Mouse (Mus musculus) forebrain, postnatal 0 days (tissue): ENCODE measurements around the gene Foxn3. TPM values are rescaled to one million over a fixed set of nuclear protein-coding genes. Genes with fewer than 3 reads are reported as not detected.

Experiments used
- ATAC-seq: fragments of 200-750 bp; cut with Nextera tagmentation; 2 replicates; pipeline ENCODE4 v1.8.0; 2017; ENCODE audit warnings: mild to moderate bottlenecking, moderate library complexity
- DNase-seq: peaks from one replicate; pipeline ENCODE4 v3.0.0-alpha.2; 2015
- H3K27ac ChIP-seq: fragments of 300-500 bp; sonication (generic); 2 replicates; pipeline ENCODE4 v1.5.1; 2014; ENCODE audit warnings: low read depth, mild to moderate bottlenecking, antibody characterized with exemption, low read length, moderate library complexity, mixed read lengths
- H3K27me3 ChIP-seq: fragments of 300-500 bp; sonication (generic); 2 replicates; pipeline ENCODE4 v1.6.1; 2014; ENCODE audit warnings: mild to moderate bottlenecking, low read length, mixed read lengths; ENCODE audit not compliant: insufficient read depth
- H3K36me3 ChIP-seq: fragments of 300-500 bp; sonication (generic); 2 replicates; pipeline ENCODE4 v1.6.1; 2014; ENCODE audit warnings: mild to moderate bottlenecking, moderate library complexity; ENCODE audit not compliant: insufficient read depth
- H3K4me1 ChIP-seq: fragments of 300-500 bp; sonication (generic); 2 replicates; pipeline ENCODE4 v1.6.1; 2014; ENCODE audit warnings: antibody characterized with exemption; ENCODE audit not compliant: insufficient read depth
- H3K4me2 ChIP-seq: fragments of 300-500 bp; sonication (generic); 2 replicates; pipeline ENCODE4 v1.6.1; 2014; ENCODE audit warnings: low read depth, mild to moderate bottlenecking, moderate library complexity
- H3K4me3 ChIP-seq: fragments of 300-500 bp; sonication (generic); 2 replicates; pipeline ENCODE4 v1.5.1; 2014; ENCODE audit warnings: low read depth, low read length, mixed read lengths
- H3K9ac ChIP-seq: fragments of 300-500 bp; sonication (generic); 2 replicates; pipeline ENCODE4 v1.6.1; 2014; ENCODE audit warnings: mild to moderate bottlenecking
- H3K9me3 ChIP-seq: fragments of 300-500 bp; sonication (generic); 2 replicates; pipeline ENCODE4 v1.6.1; 2016; ENCODE audit warnings: low read length
- CTCF ChIP-seq: sonication (generic); IDR thresholded peaks from 2 replicates; pipeline ENCODE4 v1.5.1; 2016; ENCODE audit warnings: antibody characterized with exemption, control low read depth, low read depth
- whole genome bisulfite sequencing: fragments of 180-500 bp; shearing (Covaris S2); extraction: QIAGEN DNeasy Blood & Tissue Kit; methylation state at CpG from one replicate; pipeline ENCODE4 v1.1.7; 2014; 5-methylcytosine and 5-hydroxymethylcytosine counted together
- polyA plus RNA-seq: library from polyadenylated mRNA; unstranded; fragments of >200 nt; fragmentation: Nextera tagmentation; extraction: Ambion mirVana; gene quantifications from 2 replicates; pipeline ENCODE4 v1.2.1, GENCODE M21; 2015
- total RNA-seq: library from RNA; depleted of rRNA; stranded (reverse); fragments of >200 nt; gene quantifications from 2 replicates; pipeline ENCODE4 v1.2.3, GENCODE M21; 2014

The Foxn3 gene
- total and polyA plus RNA-seq, 2 experiments from 2014 or later: 32.8 to 61.3 TPM

DNA sequence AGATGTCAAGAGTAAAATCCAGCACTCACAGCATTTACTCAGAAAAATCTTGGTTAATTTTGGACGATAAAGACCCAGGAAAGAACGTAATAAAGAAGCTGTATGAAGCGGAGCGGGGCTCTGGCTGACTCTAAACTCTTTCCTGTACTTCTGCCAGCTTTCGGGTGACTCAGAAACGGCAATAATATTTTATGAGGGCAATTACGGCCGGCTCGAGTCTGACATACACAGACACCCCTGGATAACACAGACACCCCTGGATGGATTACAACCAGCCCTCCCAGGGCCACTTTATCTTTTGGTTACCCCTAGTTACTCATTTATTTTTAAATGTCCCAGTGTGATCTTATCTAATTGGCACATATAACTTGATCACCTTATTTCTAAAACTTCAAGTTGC, 211.7 kb downstream of the Foxn3 start:
- TF ChIP-seq CTCF: no peak
- Histone ChIP-seq H3K4me2 (no peak overlapping the region), H3K9ac (no peak overlapping the region), H3K9me3 (no peaks in the 10 kb centered on the region), H3K36me3 (no peaks in the 10 kb centered on the region), H3K27me3 (no peaks in the 10 kb centered on the region), H3K4me3 (no peak overlapping the region), H3K27ac (no peak overlapping the region), H3K4me1 (no peaks in the 10 kb centered on the region)
- 54% methylated on average over 9 of the region's 9 CpGs for WGBS
- no peak for ATAC-seq
- no peak for DNase-seq

DNA sequence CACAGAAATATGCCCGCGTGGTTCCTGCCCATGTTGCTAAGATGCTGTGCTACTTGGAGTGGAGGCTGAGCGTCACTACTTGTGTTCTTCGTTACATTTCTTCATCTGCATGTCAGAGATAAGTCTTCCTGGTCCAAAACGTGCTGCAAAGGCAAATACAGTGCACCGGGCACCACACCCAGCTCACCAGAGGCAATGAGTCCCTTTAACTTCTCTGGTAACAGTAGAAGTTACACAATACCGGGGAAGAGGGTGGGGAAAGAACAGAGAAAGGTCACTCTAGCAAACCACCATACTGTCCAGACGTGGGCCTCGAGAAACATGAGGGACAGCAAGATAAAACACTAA, 213.8 kb downstream of the Foxn3 start:
- ATAC-seq (no peak), DNase-seq (no peak)
- H3K4me2 ChIP-seq: no peak overlapping the region
- no peaks in the 10 kb centered on the region for H3K27me3 ChIP-seq
- no peak overlapping the region for H3K27ac ChIP-seq
- H3K36me3 ChIP-seq: no peaks in the 10 kb centered on the region
- no peaks in the 10 kb centered on the region for H3K4me1 ChIP-seq
- H3K9me3 ChIP-seq: no peaks in the 10 kb centered on the region
- H3K4me3 ChIP-seq: no peak overlapping the region
- WGBS: 83% methylated on average over 9 of the region's 9 CpGs
- no peak for TF ChIP-seq CTCF
- no peak overlapping the region for H3K9ac ChIP-seq

DNA sequence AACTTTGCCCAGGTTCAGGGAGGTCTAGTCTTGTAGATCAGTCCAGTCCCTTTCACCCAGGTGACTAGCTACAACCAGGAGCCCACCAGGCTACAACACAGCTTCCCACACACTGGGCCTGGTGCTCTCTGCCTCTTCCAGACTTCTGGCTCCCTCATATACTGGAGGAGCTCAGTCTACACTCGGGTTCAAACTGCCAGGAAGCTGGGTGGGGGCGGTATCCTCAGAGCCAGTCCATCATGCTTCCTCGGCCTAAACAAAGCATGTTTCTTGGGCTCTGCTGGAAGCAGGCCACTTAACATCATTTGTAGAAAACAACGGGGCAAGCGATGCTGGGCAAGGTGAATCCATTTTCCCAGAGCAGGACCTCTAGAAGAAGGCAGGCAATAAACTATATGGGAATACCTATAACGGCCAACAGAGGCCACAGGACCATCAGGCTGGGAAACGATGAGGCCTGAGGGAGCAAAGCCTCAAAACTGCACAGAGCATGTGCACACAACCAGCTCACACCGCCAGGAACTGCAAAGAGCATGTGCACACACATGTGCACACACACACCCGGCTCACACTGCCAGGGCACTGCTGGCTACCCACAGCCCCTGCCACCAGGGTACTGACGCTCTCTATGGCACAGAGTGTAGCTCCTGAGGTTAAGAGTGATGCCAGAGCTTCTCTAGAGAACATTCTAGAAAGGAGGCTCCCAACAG, 214.3 kb downstream of the Foxn3 start:
- Histone ChIP-seq H3K4me1 (no peaks in the 10 kb centered on the region), H3K36me3 (no peaks in the 10 kb centered on the region), H3K27ac (no peak overlapping the region), H3K27me3 (no peaks in the 10 kb centered on the region), H3K4me3 (no peak overlapping the region), H3K4me2 (no peak overlapping the region), H3K9ac (no peak overlapping the region), H3K9me3 (no peaks in the 10 kb centered on the region)
- TF ChIP-seq CTCF: no peak
- ATAC-seq (no peak), DNase-seq (no peak)
- 61% methylated on average over 10 of the region's 10 CpGs for WGBS

DNA sequence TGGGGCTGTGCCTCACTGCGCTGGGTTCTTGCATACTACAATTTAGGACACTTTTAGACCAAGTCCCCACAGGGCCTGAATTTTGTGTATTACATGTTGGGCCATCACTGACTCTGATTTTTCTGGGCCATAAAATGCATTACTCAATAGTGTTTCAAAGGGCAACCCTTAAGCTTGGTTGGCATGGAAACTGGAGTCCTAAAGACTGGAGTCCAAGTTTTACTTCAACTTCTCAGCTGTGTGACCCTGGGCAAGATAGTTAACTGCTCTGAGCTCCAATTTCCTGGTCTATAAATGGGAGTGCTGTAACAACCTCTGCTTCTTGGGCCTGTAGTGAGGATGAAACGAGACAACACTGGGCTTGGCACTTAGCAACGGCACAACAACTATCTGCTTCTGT, 215.9 kb downstream of the Foxn3 start:
- TF ChIP-seq CTCF: no peak
- Histone ChIP-seq H3K4me2 (no peak overlapping the region), H3K27ac (no peak overlapping the region), H3K27me3 (no peaks in the 10 kb centered on the region), H3K4me1 (peaks cover 2% of the 10 kb centered on the region; the same call in 1 of the 2 replicates), H3K36me3 (no peaks in the 10 kb centered on the region), H3K9me3 (no peaks in the 10 kb centered on the region), H3K4me3 (no peak overlapping the region), H3K9ac (no peak overlapping the region)
- WGBS: 62% methylated on average over 3 of the region's 3 CpGs
- ATAC-seq (no peak), DNase-seq (no peak)

DNA sequence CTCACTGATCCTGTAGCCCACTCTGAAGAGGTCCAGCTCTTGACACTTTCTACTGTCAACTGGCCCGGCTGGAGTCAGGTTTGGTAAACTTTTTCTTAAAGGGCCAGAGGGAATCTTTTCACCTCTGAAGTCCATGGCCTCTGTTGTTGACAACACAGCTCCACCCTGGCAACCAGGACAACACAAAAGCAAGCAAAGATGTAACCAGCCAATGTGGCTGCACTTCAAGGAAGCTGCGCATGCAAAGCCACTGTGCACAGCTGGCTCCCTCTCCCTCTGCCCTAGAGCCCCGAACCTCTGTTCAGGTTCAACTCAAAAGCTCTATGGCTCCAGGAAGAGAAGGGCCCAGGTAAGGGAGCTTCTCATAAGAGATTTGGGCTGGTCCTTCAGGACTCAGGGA, 216.4 kb downstream of the Foxn3 start:
- no peak for DNase-seq
- WGBS: 84% methylated on average over 3 of the region's 3 CpGs
- no peaks in the 10 kb centered on the region for H3K27me3 ChIP-seq
- no peak for ATAC-seq
- peaks cover 6% of the 10 kb centered on the region; the same call in 1 of the 2 replicates for H3K4me1 ChIP-seq
- no peak for TF ChIP-seq CTCF
- no peak overlapping the region for H3K27ac ChIP-seq
- no peaks in the 10 kb centered on the region for H3K9me3 ChIP-seq
- H3K36me3 ChIP-seq: no peaks in the 10 kb centered on the region
- no peak overlapping the region for H3K9ac ChIP-seq
- no peak overlapping the region for H3K4me2 ChIP-seq
- no peak overlapping the region for H3K4me3 ChIP-seq

- Histone ChIP-seq H3K4me2 (no peak overlapping the region), H3K9ac (no peak overlapping the region), H3K9me3 (no peaks in the 10 kb centered on the region), H3K27me3 (no peaks in the 10 kb centered on the region), H3K27ac (no peak overlapping the region), H3K4me1 (peaks cover 17% of the 10 kb centered on the region), H3K36me3 (no peaks in the 10 kb centered on the region), H3K4me3 (no peak overlapping the region)
- ATAC-seq: no peak
- 70% methylated on average over 4 of the region's 4 CpGs for WGBS
- TF ChIP-seq CTCF: no peak
- DNase-seq: no peak
These were observed 218.1 kb downstream of the Foxn3 start for GRCm38 (mm10) chr12:99345323-99345722.

GRCm38 (mm10) chr12:99343378-99343777, 220.0 kb downstream of the Foxn3 start:
- 94% methylated on average over 2 of the region's 2 CpGs for WGBS
- no peaks in the 10 kb centered on the region for H3K36me3 ChIP-seq
- no peak for TF ChIP-seq CTCF
- H3K9ac ChIP-seq: no peak overlapping the region
- peaks cover 33% of the 10 kb centered on the region for H3K4me1 ChIP-seq
- DNase-seq: no peak
- no peak for ATAC-seq
- no peak overlapping the region for H3K4me3 ChIP-seq
- no peak overlapping the region for H3K27ac ChIP-seq
- H3K9me3 ChIP-seq: no peaks in the 10 kb centered on the region
- no peak overlapping the region for H3K4me2 ChIP-seq
- no peaks in the 10 kb centered on the region for H3K27me3 ChIP-seq
